Mouse (Mus musculus): ENCODE data around the gene Gm8334.
"Not testable (repeated sequence)": the region's sequence is repeated elsewhere in the genome, so short reads cannot be mapped to it uniquely, and the experiment has no call there.

- TF ChIP-seq CTCF (IDR thresholded peaks at IDR 0.05; ENCODE audit: control insufficient read depth, insufficient read depth, insufficient read length); MYOD1 (IDR thresholded peaks at IDR 0.05; ENCODE audit: control insufficient read depth, insufficient read length, low read depth); CEBPB (IDR thresholded peaks at IDR 0.05; ENCODE audit: low read depth); MYOG (IDR thresholded peaks at IDR 0.05; ENCODE audit: control insufficient read depth, extremely low read depth, insufficient read length): not testable (repeated sequence)
These were observed at the start of gene Gm8334 for GRCm38 (mm10) chrX:148615053-148615452.
